Mouse (Mus musculus) adrenal gland, adult 2 months (tissue): ENCODE measurements around the gene Gm28048. TPM values are rescaled to one million over a fixed set of nuclear protein-coding genes. Genes with fewer than 3 reads are reported as not detected.
A peak's percentile ranks its signal among the peaks of the same experiment; 100 is the strongest.

ENCODE experiments used
- DNase-seq: peaks from one replicate; pipeline ENCODE4 v3.0.0; 2021
- polyA plus RNA-seq: library from polyadenylated mRNA; depleted of rRNA; stranded (reverse); fragments of >200 nt; gene quantifications from 2 replicates; pipeline ENCODE4 v1.2.3, GENCODE M21; 2012
- total RNA-seq, 2 experiments: library from RNA; stranded (reverse); gene quantifications; 2 replicates each; pipeline ENCODE4 v1.2.3; 2021

Gm28048 gene
- total and polyA plus RNA-seq, 3 experiments, result 39.3 to 39.4 TPM; not detected in 1

DNA sequence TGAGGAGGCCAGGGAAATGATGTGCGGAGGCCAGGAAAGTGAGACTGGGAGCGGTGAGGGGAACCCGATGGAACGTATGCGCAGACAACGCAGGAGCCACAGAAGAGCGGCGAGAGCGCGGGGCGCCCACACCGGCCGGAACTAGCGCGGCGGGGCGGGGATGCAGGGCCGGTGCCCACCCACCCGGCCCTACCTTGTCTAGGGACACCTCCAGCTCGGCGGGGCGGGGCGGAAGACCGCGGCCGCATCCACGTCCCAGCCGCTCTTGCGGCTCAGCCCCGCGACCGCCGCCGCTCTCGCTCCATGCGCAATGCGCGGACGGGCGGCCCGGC lies 122.6 kb downstream of the Gm28048 start:
- DNase-seq, result no peak

DNA sequence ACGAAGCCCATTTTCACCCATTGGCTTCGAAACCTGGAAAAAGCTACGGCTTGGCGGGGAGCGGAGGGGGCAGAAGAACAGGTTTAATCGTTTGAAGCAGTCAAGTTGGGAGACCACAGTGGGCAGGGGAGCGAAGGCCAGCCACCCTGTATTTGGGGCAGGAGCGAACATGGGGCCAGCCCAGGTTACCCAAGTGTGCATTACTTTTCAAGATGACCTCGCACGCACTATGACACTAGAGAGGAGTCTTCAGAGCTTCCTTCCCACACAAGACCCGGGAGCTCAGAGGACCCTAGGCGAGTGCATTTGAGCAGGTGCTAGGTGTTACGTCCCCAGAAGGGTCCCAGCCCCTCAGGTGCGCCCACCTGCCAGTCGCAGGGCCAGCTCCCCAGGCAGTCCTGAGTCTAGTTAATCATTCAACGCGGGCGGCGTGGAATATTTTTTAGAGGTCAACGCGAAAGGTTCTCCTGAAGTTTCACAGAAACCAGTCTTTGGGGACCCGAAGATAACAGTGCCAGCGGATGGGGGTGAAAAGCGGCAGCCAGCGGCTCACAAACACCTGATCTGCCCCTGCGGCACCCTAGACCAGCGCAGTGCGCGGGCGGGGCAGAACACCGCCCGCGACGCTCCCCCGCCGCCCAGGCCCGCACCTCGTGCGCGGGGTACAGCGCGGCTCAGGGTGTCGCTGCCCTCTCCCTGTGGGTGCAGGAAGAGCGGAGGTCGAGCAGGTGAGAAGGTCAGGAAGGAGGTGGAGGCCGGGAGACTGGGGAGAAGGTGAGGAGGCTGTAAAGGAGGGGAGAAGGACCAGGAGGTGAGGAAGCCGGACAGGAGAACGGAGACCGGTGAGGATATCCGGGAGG lies 123.2 kb downstream of the Gm28048 start:
- DNase-seq, result no peak

DNA sequence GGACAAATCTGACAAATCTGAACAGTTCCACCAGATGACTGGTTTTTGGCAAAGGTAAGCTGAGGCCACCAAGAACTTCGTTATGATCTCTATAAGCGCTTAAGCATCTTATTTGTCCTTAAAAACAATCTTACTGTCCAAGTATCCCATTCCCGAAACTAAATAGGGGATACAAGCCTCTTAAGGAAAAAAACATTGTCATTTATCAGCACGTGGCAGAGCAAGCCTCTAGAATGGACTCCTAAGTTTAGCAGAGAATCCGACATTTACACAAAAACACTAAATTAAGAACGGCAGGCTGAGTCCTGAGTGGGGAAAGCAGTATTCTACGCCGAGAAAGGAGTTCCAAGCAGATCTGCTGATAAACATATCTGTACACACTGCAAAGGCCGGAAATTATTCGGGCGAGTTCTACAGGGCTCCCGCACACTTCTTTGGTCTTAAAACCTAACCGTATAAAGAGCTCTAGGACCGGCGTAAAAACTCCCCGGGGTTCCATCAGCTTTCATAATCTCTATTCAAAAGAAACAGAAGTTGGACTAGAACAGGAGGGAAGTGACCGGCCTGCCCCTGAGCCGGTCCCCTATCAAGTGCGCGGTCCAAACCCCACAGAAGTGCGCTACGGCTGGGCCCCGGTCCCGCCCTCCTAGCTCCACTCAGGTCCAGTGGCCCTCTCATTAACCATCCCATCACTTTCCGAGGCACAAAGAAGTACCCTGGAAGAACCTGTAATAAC lies 124.0 kb downstream of the Gm28048 start:
- peak; percentile 73 for DNase-seq

DNA sequence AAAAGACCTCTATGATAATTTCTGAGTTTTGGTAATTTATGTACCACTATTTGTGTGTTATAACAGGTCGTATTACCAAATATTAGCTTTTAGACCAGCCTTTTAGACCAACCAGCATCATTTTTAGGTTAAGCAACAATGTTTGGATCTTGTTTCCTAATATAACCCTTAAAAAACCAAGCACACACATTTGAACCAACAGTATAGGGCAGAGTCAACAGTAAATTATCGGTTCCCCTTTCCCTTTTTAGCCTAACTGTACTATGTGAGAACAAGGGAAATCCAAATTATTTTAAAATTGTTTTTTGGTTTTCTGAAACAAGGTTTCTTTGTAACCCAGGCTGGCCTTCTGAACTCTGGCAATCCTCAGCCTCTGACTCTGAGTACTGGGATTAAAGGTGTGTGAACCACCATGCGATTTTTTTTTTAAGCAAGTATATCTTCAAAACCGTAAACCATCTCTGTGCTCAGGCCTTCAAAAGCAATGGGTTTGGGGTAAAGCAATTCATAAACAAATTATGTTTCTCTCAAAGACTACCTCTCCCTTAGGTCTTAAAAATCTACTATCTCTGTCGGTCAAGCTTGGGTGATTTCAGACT lies 124.7 kb downstream of the Gm28048 start:
- DNase-seq, result no peak

DNA sequence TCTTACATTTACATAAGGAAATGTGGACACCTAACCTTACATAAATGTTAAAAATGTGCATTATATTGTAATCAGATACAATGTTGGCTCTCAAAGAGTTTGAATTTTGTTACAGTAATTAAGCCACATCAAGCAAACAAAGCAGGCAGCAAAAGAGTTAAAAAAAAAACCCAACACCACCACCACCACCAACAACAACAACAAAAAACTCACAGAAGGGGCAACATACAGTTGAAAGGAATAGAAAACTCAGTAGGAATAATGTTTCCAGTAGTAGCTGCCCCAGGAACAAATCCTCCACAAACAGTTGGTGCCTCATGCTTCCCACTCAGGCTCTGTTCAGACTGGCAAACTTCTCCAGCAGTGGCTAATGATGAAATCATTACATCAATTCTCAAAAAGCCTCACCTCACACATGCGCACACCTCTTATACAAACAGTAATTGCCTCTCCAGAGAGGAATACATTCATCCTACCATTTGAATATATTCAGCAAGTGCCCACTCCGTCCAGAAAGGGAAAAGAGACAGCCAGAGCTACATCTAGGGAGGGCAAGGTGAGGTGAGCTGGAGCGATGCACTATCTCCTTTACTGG lies 125.4 kb downstream of the Gm28048 start:
- DNase-seq, result peak; percentile 55

DNA sequence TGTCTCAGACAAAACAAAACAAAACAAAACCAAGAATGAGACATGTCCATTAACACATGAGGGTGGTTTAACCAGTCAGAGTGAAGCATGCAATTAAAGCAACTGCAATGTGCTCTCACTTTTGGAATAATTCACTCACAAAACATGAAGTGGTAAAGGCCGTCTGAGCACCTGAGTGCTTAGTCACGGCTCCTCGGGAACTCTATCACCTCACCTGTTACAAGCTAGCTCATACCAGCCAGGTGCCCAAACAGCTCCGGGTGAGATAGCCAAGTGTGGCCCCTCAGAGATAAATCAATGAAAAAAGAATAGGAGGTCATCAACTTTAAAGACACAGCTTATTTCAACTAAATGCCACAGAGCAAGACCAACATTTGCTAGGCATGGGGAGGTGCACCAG lies 127.3 kb downstream of the Gm28048 start:
- no peak for DNase-seq

DNA sequence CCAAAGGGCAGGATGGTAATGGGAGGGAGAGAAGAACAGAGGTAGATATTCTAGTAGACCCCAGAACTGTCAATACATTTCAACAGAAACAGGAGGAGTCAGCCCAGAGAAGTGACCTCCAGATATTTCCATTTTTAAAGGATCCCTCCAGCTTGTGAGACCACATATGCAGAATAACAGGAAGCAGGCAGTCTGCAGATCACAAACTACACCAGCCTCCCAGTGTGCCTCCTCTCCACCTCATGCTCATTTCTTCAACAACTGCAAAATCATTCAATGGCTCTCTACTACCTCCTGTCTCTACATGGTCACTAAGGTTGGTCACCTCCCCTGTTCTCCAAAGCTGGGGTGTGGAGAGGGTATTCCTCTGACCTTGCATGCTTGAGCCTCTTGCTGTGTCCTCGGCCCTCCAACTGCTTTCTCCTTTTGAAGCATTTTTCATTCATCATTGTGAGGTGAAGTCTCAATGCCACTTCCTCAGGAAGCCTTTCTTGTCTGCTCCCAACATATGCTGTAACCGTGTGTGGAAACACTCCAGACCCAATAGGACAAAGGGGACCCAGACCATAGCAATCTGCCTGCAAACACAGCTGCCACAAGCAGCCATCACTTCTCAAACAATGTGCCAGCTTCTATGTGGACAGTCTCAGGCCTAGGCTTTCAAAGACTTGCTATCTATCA lies 128.3 kb downstream of the Gm28048 start:
- peak; percentile 77 for DNase-seq

DNA sequence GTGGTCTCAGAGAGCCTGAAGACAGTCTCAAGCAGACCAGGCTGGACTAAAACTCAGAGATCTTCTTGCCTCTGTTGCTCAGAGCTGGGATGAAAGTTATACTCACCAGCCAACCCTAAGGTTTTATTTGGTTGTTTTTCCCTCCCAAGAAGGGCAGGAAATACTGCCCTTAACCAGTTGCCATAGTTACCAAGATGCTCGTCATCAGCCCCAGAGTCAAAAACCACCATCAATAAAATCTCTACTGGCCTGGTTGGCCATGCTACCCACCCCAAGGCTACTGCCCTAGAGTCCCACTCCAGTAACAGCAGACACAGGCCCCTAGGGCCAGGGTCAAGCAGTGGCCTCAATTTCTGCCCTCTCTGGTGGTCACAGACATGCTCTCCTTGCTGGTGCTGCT lies 129.4 kb downstream of the Gm28048 start:
- no peak for DNase-seq

DNA sequence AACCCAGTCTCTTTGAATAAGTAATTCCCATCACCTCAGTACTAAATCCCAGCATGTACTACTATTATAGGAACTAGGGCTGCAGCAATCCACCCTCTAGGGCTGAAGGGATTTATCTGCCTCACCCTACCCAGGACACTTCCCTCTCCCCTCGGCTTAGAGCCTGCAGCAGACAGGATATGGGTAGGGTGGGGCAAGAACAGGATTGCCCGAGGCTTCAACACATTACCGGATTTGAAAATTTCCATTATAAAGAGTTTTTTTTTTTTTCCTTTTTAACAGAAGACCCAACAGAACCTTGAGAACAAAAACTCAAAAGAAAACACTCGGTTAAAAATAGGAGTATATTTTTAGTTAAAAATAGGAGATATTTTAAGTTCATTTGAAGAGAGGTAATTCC lies 130.5 kb downstream of the Gm28048 start:
- no peak for DNase-seq

DNA sequence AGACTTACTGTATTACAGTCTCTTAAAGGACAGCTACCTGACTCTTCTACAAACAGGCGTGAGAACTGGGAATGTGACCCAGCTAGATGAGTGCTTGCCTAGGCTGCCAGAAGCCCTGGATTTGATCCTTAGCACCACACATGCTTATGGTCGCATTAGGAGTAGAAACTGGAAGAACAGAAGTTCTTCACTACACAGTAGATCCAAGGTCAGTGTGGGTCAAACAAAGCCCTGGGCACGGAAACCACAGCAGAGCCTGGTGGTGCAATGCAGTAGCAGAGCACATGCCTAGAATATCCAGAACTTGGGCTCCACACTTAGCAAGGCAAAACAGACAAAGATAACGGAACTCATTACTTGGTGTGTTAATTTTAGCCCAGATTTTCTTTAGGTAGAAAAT lies 131.8 kb downstream of the Gm28048 start:
- DNase-seq, result peak; percentile 53

DNA sequence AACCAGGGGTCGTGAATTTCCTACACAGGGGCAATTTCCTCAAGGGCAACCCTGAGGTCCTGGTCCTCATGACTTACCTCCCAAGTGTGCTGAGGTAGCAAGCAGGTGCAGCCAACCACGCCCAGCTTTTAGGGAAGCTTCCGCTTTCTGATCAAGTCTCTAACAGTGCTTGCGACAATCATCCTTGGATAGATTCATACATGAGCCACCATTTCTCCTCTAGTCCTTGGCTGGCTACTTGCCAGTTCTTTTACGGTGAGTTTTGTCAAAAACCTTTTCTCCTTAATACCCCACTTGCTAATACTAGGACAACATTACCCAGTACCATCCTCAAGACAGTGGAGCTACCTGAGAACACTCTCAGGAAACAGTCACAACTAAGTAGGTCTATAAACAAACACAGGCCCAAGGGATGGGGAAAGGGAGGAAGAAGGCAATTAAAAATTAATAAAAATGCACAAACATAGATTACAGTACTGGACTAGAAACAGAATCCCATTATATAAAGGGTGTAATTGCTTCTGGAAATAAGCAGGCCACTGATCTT lies 133.2 kb downstream of the Gm28048 start:
- no peak for DNase-seq

DNA sequence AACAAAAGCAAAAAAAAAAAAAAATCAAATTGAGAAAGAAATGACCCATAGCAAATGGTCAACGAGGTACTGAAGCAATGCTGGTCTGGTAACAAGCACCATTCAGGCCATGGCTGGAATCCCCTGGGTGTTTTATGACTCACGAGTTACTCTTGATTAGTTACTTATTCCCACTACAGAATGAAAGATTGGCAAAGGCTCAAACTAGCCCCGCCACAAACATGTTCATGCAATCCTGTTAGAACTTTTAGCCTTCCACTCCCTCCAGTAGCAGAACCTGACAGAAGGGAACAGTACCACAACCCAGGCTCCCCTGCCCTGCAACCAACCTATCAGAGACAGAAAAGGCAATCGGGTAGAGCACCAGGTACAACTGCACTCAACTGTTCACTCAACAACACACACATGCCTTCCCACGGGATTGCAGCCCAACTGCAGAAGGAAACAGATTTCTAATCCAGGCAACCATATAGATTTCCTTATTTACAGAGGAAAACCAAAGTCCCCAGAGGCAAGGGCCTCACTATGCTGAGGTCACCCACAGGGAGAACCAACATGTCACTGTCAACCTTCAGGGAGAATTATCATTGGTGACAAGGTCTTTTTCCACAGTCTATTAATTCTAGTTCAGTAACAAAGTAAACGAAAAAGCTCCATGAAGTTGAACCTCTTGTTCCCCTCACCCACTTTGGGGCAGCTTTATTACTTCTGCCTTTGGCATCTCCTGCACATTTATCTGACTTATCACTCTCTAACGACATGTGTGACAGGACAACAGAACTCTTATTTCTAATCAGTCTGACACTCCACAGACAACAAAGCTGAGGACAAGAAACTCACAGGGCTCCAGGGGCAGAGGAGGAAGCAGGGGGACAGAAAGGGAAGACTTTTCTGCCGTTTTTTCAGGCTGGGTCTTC lies 133.9 kb downstream of the Gm28048 start:
- DNase-seq, result peak; percentile 62

DNA sequence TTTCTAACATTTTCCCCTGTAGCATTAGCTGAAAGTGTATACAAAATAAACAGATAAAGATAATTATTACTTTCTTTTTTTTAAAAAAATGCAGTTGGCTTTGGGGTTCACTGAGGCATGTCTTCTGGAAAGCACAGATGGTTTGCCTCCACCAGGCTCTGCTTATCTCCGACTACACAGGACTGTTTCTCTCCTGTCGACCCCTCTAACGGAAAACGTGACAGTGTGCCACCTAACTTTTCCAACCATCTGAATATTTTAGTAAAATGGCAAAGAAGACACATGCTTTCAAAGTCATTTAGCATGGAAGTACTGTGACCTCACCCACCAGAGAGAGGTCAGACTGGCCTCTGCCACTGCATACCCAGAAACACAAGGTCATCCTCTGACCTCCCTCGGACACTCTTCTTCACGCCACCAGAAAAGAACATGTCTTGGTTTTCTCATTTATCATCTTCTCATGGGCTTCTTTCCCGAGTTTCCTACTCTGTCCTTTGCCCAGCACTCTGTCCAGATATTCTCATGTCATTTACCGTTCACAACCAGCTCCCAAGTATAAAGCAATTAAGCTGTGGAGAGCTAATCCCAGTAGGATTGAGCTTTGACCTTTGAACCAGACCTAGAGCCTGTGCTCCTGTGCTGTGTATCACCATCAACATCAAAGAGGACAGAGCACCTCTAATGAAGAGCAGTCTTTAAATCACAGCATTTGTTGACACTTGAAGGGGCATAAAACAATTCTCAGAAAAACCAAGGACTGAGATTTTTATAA lies 134.7 kb downstream of the Gm28048 start:
- peak; percentile 40 for DNase-seq

DNA sequence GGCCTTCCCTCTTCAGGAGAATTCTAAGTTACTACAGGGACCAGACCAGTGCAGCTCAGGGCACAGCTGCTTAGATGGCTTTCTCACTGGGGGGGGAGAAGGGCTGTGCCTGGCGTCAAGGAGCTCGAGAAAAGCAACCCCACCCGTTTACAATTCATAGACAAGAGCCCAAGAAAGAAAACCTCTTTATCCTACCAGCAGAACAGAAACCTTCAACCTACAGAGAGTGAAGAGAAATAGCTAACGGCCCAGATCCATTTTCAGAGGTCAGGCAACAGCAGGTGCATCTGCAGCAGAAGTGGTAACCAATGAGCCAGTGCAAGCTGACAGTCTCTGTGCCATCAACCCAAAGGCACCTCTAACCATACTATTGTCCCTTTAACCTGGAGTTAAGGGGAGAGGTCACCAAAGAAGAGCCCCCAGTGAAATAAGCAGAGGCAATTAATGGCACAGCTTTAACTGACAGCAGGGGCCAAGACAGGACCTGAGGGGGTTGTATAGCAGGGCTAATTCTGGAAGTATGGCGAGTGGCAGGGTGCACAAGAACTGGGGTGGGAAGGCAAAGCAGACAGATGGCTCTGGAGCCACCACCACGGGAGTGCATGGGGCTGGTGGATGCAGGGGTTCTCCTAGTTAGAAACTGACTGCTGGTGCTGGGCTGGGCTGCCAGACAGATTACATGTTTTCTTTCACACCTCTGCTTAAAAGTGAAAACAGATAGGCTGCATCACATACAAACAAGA lies 135.6 kb downstream of the Gm28048 start:
- DNase-seq, result peak; percentile 28

DNA sequence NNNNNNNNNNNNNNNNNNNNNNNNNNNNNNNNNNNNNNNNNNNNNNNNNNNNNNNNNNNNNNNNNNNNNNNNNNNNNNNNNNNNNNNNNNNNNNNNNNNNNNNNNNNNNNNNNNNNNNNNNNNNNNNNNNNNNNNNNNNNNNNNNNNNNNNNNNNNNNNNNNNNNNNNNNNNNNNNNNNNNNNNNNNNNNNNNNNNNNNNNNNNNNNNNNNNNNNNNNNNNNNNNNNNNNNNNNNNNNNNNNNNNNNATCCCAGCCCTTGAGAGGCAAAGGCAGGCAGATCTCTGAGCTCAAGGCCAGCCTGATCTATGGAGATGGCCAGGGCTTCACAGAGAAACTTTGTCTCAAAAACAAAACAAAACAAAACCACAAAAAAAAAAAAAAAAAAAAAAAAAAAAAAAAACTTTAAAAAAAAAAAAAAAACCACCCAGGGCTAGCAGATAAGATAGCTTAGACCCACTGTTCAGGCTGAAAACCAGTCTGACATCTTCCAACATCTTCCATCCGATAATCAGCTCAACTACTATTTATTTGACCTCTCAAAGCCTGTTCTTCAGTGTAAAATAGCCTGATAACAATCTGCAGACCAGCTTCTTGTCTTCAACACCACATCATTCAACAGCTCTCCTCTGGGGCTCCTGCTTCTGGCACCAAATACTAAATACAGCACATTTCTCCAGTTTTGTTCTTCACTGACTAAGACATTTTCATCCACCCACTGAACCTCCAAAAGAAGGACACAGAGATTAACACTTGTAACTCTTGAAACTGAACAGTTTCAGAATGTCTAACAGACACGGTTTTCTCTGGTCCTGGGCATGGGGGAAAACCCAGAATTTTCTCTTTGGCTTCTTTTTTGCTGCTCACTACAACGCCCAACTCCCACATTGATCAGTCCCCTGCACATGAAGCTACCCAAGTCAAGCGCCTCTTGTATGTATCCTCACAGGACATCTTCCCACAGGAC lies 136.9 kb downstream of the Gm28048 start:
- peak; percentile 62 for DNase-seq

DNA sequence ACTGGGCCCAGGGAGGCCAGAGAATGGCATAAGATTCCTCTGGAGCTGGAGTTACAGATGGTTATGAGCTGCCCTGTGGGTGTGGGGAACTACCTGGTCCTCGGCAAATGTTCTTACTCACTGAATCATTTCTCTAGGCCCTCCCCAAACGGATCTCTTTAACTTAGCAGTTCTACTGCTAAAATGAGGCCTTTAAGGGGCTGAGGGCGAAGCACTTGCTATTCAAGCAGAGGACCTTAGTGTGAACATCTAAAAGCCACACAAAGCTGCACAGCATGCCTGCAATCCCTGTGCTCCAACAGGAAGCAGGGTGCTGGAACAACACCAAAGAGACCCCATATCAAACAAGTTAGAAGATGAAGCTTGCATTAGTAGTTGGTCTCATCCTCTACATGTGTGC lies 142.4 kb downstream of the Gm28048 start:
- peak; percentile 28 for DNase-seq

DNA sequence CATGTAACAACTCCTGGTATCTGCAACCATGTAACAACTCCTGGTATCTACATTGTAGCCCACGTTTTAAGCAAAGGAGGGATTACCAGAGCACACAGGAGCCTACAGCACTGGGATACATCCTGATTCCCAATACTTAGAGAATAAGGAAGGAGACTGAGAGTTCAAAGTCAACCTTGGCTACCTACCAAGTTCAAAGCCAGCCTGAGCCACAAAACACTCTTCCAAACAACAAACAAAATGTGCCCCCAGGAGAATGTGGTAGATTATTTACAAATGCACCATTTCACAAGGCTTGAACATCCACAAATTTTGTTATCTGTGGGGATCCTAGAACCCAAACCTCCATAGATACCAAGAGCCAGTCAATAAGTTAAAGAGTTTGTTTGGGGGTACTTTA lies 143.5 kb downstream of the Gm28048 start:
- DNase-seq, result no peak

DNA sequence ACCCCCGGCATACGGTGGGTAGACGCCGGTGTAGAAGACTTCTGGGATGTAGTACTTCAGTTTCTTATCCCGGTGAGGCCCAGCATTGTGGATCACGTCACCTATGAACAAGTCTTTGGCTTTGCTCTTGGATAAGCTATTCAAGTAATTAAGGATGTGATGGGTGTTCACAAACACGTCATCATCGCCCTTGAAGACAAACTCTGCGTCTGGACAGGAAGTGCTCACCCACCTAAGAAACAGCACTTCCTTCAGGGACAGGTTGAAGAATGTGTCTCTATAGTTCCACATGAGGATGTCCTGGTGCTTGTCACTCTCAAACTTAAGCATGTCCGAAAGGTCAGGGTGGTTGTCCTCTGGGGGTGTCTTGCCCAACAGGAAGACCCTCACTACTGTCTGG lies 145.6 kb downstream of the Gm28048 start:
- DNase-seq, result peak; percentile 6
